Mouse (Mus musculus): ENCODE measurements around the gene Olfr110. TPM values are rescaled to one million over a fixed set of nuclear protein-coding genes. Genes with fewer than 3 reads are reported as not detected.
A peak's percentile ranks its signal among the peaks of the same experiment; 100 is the strongest.
"Not testable (repeated sequence)": the region's sequence is repeated elsewhere in the genome, so short reads cannot be mapped to it uniquely, and the experiment has no call there.

The Olfr110 gene
- not detected in 2 replicates for polyA plus RNA-seq (2015; fragmentation: Nextera tagmentation; extraction: Ambion mirVana)

DNA sequence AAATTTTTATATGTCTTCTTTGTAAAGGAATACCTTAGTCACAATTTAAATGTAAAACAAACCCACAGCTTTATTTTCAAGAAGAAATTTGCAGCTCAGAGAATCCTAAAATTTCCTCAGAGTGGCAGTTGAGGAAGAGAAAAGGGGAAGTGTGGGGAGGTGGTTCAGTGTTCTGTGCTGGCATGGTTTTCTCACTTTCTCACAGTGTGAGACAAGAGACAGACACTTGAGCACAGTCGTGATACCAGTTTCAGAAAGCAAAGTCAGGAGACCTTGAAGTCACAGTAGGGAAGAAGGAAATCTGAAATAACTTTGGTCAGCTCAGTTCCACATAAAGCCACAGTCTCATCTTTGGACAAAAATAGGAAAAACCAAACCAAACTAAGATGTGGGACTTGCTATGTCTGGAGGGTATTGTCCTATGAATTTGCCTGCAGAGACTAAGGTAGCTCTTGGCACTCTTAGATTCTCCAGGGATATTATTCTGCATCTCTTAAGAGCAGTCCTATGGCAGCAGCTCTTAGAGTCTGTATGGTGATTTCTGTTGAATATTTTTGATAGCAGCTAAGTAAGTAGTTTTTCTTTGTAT is at the start of gene Olfr110:
TSS of gene Olfr110 (plus strand) at position 539 of the 589 bp plus-strand sequence.
- 55% methylated on average over 1 of the region's 1 CpGs for WGBS
- Histone ChIP-seq H3K4me3 (replicated peaks) (no peak within 1 kb of the TSS), H3K4me1 (no peaks in the 10 kb centered on the region), H3K4me2 (no peak within 1 kb of the TSS), H3K9me3 (replicated peaks) (no peaks in the 10 kb centered on the region), H3K27ac (replicated peaks) (no peak within 1 kb of the TSS), H3K27me3 (replicated peaks) (no peaks in the 10 kb centered on the region), H3K9ac (replicated peaks) (no peak within 1 kb of the TSS), H3K36me3 (no peaks in the 10 kb centered on the region)
- ATAC-seq (ENCODE audit: low FRiP score) = no peak

DNA sequence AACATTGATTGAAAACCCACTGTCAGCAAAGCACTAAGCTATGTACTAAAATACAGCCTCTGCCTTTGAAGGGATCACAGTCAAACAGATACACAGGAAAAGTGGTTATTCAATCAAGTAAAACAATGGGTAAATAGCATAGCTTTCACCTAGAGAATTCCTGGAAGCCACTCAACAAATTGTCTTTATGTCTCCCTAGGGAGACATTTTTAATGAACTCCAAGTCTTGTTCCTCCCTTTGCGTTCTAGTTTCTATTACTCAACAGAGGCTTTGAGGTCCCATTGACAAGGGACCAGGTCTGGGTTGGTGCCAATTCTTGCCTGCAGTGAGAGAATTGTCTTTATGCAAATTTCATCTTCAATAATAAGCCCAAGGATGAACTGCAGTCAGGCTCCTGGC is 47.1 kb upstream of the Olfr110 start, which contains the start of gene Olfr108:
TSS of gene Olfr108 (plus strand) at position 301 of the 400 bp plus-strand sequence.
- Histone ChIP-seq H3K4me1 (no peaks in the 10 kb centered on the region), H3K4me2 (no peak within 1 kb of the TSS), H3K9me3 (replicated peaks) (no peaks in the 10 kb centered on the region), H3K27ac (replicated peaks) (no peak within 1 kb of the TSS), H3K36me3 (no peaks in the 10 kb centered on the region), H3K4me3 (replicated peaks) (no peak within 1 kb of the TSS), H3K27me3 (replicated peaks) (no peaks in the 10 kb centered on the region), H3K9ac (replicated peaks) (no peak within 1 kb of the TSS)
- 83% methylated on average over 1 of the region's 1 CpGs for WGBS
- ATAC-seq (ENCODE audit: low FRiP score) = no peak

DNA sequence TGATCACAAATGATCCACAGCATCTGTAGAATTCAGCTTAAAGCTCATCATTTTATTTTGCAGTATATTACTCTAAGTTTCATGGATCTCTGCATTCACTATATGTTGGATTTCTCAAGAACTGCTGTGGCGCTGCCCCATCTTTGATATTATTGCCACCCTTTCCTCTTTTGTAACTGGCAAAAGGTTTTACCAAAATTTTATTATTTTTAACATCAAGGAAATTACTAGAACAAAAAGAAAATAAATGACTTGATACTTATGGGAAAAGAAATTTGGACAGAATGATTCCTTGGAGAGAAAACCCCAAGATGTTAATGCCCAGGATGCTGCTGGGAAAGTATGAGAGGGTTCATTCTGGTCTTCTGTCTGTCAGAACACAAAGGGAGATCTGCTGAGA is 33.7 kb upstream of the Olfr110 start, which contains the start of gene Olfr109:
TSS of gene Olfr109 (plus strand) at position 301 of the 400 bp plus-strand sequence.
- 90% methylated on average over 1 of the region's 1 CpGs for WGBS
- no peak within 1 kb of the TSS for H3K4me2 ChIP-seq
- no peak within 1 kb of the TSS for H3K27ac ChIP-seq (replicated peaks)
- no peak for ATAC-seq (ENCODE audit: low FRiP score)
- no peaks in the 10 kb centered on the region for H3K27me3 ChIP-seq (replicated peaks)
- H3K9ac ChIP-seq (replicated peaks) = no peak within 1 kb of the TSS
- no peaks in the 10 kb centered on the region for H3K36me3 ChIP-seq
- no peaks in the 10 kb centered on the region for H3K9me3 ChIP-seq (replicated peaks)
- no peaks in the 10 kb centered on the region for H3K4me1 ChIP-seq
- H3K4me3 ChIP-seq (replicated peaks) = no peak within 1 kb of the TSS

DNA sequence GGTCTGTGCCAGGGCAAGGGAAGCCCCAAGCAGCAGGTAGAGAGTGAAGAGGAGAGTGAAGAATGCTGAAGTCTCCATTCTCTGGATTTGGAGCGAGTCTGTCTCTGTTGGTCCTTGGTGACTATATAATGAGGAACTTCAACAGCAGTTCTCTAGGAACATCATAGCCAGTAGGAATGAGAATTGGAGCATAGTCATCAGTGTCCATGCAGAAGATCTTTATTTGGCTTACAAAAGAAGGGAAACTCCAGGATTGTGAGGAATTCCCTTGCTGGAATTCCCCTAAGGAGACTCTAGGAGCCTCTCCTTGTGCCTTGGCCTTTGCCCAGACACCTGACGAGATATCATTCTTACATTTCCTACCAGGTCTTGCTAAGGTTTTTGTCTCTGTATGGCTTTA is 8.8 kb upstream of the Olfr110 start, which contains the start of gene H2-M2:
TSS of gene H2-M2 (minus strand) at position 101 of the 400 bp plus-strand sequence.
- Histone ChIP-seq H3K9ac (replicated peaks) (no peak within 1 kb of the TSS), H3K4me3 (replicated peaks) (no peak within 1 kb of the TSS), H3K4me2 (no peak within 1 kb of the TSS), H3K27me3 (replicated peaks) (no peaks in the 10 kb centered on the region), H3K36me3 (no peaks in the 10 kb centered on the region), H3K4me1 (no peaks in the 10 kb centered on the region), H3K27ac (replicated peaks) (no peak within 1 kb of the TSS), H3K9me3 (replicated peaks) (0 out of 2 replicates have a peak, but pooled peaks cover 3% of the 10 kb centered on the region)
- ATAC-seq (ENCODE audit: low FRiP score) = no peak
- 82% methylated on average over 2 of the region's 2 CpGs for WGBS

DNA sequence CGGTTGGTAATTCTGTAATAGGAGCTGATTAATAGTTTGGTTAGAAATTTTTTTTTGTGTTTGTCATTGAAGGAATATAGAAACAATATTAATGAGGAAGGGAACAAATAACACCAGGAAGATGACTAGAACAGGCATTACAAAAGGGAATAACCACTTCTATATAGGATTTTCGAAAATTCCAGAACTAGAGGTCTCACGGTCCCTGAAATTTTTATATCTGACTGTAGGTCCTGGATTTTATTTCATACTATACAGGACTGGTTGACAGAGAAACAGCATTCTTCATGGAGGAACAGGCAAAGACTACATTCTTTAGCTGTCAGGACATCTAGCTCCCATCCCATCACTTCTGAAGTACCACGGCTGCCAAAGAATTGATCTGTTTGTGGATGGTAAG is 15.5 kb downstream of the Olfr110 start, which contains the start of gene Olfr111:
TSS of gene Olfr111 (plus strand) at position 301 of the 400 bp plus-strand sequence.
- no peaks in the 10 kb centered on the region for H3K9me3 ChIP-seq (replicated peaks)
- H3K4me1 ChIP-seq = no peaks in the 10 kb centered on the region
- ATAC-seq (ENCODE audit: low FRiP score) = no peak
- H3K4me3 ChIP-seq (replicated peaks) = no peak within 1 kb of the TSS
- H3K9ac ChIP-seq (replicated peaks) = no peak within 1 kb of the TSS
- no peaks in the 10 kb centered on the region for H3K36me3 ChIP-seq
- H3K27me3 ChIP-seq (replicated peaks) = no peaks in the 10 kb centered on the region
- no peak within 1 kb of the TSS for H3K27ac ChIP-seq (replicated peaks)
- H3K4me2 ChIP-seq = no peak within 1 kb of the TSS
- WGBS = 92% methylated on average over 4 of the region's 4 CpGs

DNA sequence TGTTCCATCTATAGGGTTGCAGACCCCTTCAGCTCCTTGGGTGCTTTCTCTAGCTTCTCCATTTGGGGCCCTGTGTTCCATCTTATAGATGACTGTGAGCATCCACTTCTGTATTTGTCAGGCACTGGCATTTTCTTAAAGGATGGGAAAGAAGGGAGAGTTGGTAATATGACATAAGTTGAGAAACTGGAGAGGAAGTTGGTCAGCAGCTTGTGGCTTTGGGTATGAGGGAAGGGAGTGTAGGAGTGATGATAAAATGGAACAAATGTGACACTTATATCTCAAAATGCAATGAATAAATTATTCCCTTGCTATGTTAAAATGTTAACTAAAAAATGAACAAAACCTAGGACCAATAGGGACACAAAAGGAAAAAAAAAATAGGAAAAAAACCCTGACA is 32.3 kb downstream of the Olfr110 start:
- not testable (repeated sequence) for H3K27ac ChIP-seq (replicated peaks); H3K4me1 ChIP-seq; H3K27me3 ChIP-seq (replicated peaks); ATAC-seq (ENCODE audit: low FRiP score); H3K4me2 ChIP-seq; H3K9ac ChIP-seq (replicated peaks); H3K4me3 ChIP-seq (replicated peaks); H3K36me3 ChIP-seq; H3K9me3 ChIP-seq (replicated peaks)

DNA sequence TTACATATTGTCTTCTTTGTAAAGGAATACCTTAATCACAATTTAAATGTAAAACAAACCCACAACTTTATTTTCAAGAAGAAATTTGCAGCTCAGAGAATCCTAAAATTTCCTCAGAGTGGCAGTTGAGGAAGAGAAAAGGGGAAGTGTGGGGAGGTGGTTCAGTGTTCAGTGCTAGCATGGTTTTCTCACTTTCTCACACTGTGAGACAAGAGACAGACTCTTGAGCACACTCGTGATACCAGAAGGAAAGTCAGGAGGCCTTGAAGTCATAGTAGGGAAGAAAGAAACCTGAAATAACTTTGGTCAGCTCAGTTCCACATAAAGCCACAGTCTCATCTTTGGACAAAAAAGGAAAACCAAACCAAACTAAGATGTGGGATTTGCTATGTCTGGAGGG is 33.2 kb downstream of the Olfr110 start:
- H3K9me3 ChIP-seq (replicated peaks); H3K36me3 ChIP-seq; H3K4me2 ChIP-seq; H3K27ac ChIP-seq (replicated peaks); H3K9ac ChIP-seq (replicated peaks); H3K27me3 ChIP-seq (replicated peaks); H3K4me1 ChIP-seq; H3K4me3 ChIP-seq (replicated peaks); ATAC-seq (ENCODE audit: low FRiP score): not testable (repeated sequence)
- WGBS = 85% methylated on average over 1 of the region's 1 CpGs

DNA sequence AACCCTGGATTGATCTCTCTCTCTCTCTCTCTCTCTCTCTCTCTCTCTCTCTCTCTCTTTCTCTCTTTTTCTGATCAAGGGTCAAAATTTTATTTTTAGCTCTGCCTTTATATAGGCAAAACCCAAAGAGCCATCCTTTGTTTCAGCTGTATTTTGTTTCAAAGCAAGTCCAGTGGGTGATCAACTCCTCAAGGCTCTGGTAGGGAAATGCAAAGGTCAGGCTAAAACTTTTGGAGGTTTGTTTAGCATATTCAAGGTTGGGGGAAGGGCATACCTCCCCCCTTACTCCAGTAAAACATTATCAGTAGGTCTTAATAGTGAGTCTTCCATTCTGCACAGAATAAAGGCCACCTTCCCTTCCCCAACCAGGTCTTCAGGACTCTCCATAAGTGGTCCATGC is 42.9 kb downstream of the Olfr110 start:
- Histone ChIP-seq H3K4me3 (replicated peaks) (no peak overlapping the region), H3K9me3 (replicated peaks) (no peaks in the 10 kb centered on the region), H3K4me1 (no peaks in the 10 kb centered on the region), H3K27ac (replicated peaks) (no peak overlapping the region), H3K4me2 (no peak overlapping the region), H3K9ac (replicated peaks) (no peak overlapping the region), H3K27me3 (replicated peaks) (no peaks in the 10 kb centered on the region), H3K36me3 (no peaks in the 10 kb centered on the region)
- ATAC-seq (ENCODE audit: low FRiP score) = no peak

DNA sequence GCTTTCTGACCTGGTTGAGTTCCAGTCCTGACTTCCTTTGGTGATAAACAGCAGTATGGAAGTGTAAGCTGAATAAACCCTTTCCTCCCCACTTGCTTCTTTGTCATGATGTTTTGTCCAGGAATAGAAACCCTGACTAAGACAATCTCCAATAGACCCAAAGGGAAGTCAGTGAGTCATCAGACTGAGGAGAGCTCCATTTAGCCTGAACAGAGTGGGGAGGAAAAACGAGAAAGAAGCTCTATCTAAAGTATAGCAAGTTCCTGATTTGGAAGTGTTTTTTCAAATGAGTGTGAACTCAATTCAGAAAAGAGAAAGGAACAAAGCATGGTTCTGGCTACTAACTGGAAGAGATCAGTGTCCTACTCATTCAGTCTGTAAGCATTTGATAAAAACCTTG is 46.1 kb downstream of the Olfr110 start:
- 58% methylated on average over 1 of the region's 1 CpGs for WGBS
- not testable (repeated sequence) for H3K4me3 ChIP-seq (replicated peaks); ATAC-seq (ENCODE audit: low FRiP score); H3K4me2 ChIP-seq; H3K27me3 ChIP-seq (replicated peaks); H3K9me3 ChIP-seq (replicated peaks); H3K27ac ChIP-seq (replicated peaks); H3K9ac ChIP-seq (replicated peaks); H3K36me3 ChIP-seq; H3K4me1 ChIP-seq

DNA sequence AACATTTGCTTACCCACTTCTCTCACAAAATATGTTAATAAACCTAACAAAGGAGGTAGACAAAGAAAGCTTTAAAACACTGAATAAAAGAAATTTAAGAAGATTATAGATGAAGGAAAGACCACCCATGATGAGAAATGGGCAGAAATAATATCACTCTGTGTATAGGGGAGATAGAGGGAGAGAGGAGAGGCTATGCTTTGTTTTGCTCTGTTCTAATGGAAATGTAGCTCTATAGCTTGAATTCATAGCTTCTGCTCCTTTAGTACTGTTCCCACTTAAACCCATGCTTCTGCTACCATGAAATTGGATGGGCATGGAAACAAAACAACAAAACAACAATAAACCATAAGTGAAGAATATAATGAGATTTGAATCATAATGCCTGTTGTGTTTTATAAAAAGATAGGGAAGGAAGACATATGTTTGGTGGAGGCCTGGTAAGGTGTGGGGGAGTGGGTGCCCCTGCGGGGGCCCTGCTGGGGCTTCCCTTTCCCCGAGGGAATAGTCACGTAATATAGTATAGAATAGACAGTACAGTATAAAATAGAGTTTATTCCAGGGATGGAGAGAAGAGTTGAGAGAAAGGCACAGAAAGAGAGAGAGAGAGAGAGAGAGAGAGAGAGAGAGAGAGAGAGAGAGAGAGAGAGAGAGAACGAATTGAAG is 49.3 kb downstream of the Olfr110 start:
- no peak overlapping the region for H3K27ac ChIP-seq (replicated peaks)
- no peaks in the 10 kb centered on the region for H3K27me3 ChIP-seq (replicated peaks)
- H3K9ac ChIP-seq (replicated peaks) = no peak overlapping the region
- H3K9me3 ChIP-seq (replicated peaks) = no peaks in the 10 kb centered on the region
- WGBS = 75% methylated on average over 4 of the region's 4 CpGs
- no peak overlapping the region for H3K4me3 ChIP-seq (replicated peaks)
- no peak for ATAC-seq (ENCODE audit: low FRiP score)
- H3K36me3 ChIP-seq = no peaks in the 10 kb centered on the region
- H3K4me1 ChIP-seq = no peaks in the 10 kb centered on the region
- no peak overlapping the region for H3K4me2 ChIP-seq

DNA sequence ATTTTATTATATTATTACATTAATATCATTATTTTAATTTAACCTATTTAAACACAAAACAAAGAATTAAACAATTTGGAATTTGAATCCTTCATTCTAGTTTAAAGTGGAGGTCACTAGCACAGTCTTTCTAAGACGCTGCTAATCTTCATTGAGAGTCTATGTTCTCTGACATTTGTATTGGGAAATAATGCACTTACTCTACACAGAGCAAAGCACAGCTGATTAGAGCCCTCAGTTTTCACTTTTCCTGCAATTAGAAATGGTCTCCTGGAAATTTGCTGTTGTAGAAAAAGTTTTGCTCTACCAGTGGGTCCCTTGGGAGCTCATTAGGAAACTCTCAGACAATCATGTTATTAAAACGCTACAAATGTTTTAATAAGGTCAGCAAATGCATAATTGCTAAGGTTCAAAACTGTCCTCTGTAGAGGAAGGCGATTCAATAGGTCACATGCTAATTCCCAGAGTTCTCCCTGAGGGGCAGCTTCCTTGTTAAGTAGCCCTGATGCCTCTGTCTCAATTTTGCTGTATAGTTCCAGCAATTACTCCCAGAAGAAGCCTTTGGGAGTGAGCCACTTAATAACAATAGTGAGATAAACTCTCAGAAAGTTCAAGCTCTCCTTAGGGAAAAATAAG is 51.6 kb downstream of the Olfr110 start:
- Histone ChIP-seq H3K4me1 (no peaks in the 10 kb centered on the region), H3K27me3 (replicated peaks) (no peaks in the 10 kb centered on the region), H3K36me3 (no peaks in the 10 kb centered on the region), H3K27ac (replicated peaks) (no peak overlapping the region), H3K4me3 (replicated peaks) (no peak overlapping the region), H3K4me2 (no peak overlapping the region), H3K9me3 (replicated peaks) (no peaks in the 10 kb centered on the region), H3K9ac (replicated peaks) (no peak overlapping the region)
- peak; percentile 73 for ATAC-seq (ENCODE audit: low FRiP score)
- WGBS = 68% methylated on average over 3 of the region's 3 CpGs
